Mouse (Mus musculus) G1E (cell line): Measurements from ENCODE around the gene Kcne2. TPM values are rescaled to one million over a fixed set of nuclear protein-coding genes. Genes with fewer than 3 reads are reported as not detected.

Source experiments
- ATAC-seq: 2 replicates; pipeline ENCODE4 v1.8.0; 2016; ENCODE audit warnings: mild to moderate bottlenecking; ENCODE audit not compliant: insufficient number of reproducible peaks, poor library complexity, low FRiP score, severe bottlenecking; ENCODE audit errors: extremely low read depth
- DNase-seq: peaks from one replicate; pipeline ENCODE4 v3.0.0; 2012; ENCODE audit warnings: low spot score
- H3K27me3 ChIP-seq: 2 replicates; pipeline ENCODE4 v1.6.1; 2012; ENCODE audit warnings: mild to moderate bottlenecking, low read length, inconsistent platforms; ENCODE audit not compliant: insufficient read depth
- H3K36me3 ChIP-seq: replicated peaks from 2 replicates; pipeline ENCODE3; 2012; ENCODE audit warnings: mild to moderate bottlenecking, inconsistent platforms
- H3K4me1 ChIP-seq: 2 replicates; pipeline ENCODE4 v1.6.1; 2012; ENCODE audit warnings: low read depth, low read length, inconsistent platforms, mixed read lengths; ENCODE audit not compliant: insufficient read depth
- H3K4me3 ChIP-seq: 2 replicates; pipeline ENCODE4 v1.5.1; 2012; ENCODE audit warnings: low read depth, mild to moderate bottlenecking, inconsistent platforms, low read length, moderate library complexity, mixed read lengths
- H3K9me3 ChIP-seq: replicated peaks from 2 replicates; pipeline ENCODE4 v1.6.1; 2012; ENCODE audit warnings: inconsistent platforms
- CTCF ChIP-seq: IDR thresholded peaks from 2 replicates; pipeline ENCODE4 v1.5.1; 2012; ENCODE audit warnings: low read depth, low read length, inconsistent platforms, mixed read lengths
- GATA1 ChIP-seq: IDR thresholded peaks from 2 replicates; pipeline ENCODE4 v1.6.1; 2012; ENCODE audit warnings: borderline replicate concordance, low read length, inconsistent platforms, mixed read lengths
- GATA2 ChIP-seq: IDR thresholded peaks from 2 replicates; pipeline ENCODE4 v1.6.1; 2012; ENCODE audit warnings: low read depth, low read length, inconsistent platforms, borderline replicate concordance
- POLR2AphosphoS5 ChIP-seq: IDR thresholded peaks from 2 replicates; pipeline ENCODE4 v1.6.1; 2012; ENCODE audit warnings: low read depth, low read length, inconsistent platforms; ENCODE audit not compliant: insufficient replicate concordance
- TAL1 ChIP-seq: conservative IDR thresholded peaks from 2 replicates; pipeline ENCODE4 v1.6.1; 2012; ENCODE audit warnings: low read depth, low read length, inconsistent platforms, mixed read lengths
- polyA plus RNA-seq: library from polyadenylated mRNA; stranded (reverse); fragments of >175 nt; gene quantifications from 2 replicates; pipeline ENCODE4 v1.2.3, GENCODE M21; 2012
- total RNA-seq, 2 experiments: library from RNA; stranded (forward) in 1 of 2; stranded (reverse) in 1 of 2; fragments of 200-1000 nt in 1 of 2; fragments of >200 nt in 1 of 2; fragmentation: Nextera tagmentation in 1 of 2; gene quantifications; 2 replicates each; pipeline ENCODE4 v1.2.3; 2014 to 2017

Gene Kcne2
- total and polyA plus RNA-seq, 3 experiments = 0.11 TPM; not detected in 2

DNA sequence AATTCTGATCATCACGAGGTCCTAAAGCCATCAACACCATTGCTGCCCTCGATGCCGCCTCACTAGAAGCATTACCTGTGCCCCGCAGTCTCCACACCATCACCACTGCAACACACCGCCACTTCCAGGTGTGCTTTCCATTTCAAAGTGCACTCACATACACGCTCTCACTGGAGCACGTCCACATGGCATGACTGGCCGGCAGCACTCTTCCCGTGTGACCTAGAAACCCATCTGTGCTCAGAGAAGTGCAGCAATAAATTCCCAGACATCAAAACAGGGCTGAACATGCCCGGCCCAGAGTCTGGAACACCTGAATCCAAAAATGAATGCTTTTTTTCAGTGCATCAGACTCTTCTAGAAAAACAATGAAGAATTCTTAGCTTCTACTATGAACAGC, 35.7 kb downstream of the Kcne2 start:
- no peak for TF ChIP-seq TAL1
- no peak for TF ChIP-seq GATA2
- TF ChIP-seq POLR2AphosphoS5 = no peak
- TF ChIP-seq GATA1 = no peak
- TF ChIP-seq CTCF = no peak
- ATAC-seq (no peak), DNase-seq (no peak)
- peaks cover 3% of the 10 kb centered on the region for H3K4me1 ChIP-seq
- no peaks in the 10 kb centered on the region for H3K36me3 ChIP-seq
- no peaks in the 10 kb centered on the region for H3K9me3 ChIP-seq
- peaks cover 67% of the 10 kb centered on the region for H3K27me3 ChIP-seq
- H3K4me3 ChIP-seq = no peak overlapping the region

GRCm38 (mm10) chr16:92330966-92331365, 38.8 kb downstream of the Kcne2 start:
- no peaks in the 10 kb centered on the region for H3K9me3 ChIP-seq
- H3K36me3 ChIP-seq = no peaks in the 10 kb centered on the region
- ATAC-seq (no peak), DNase-seq (no peak)
- peaks cover 15% of the 10 kb centered on the region for H3K4me1 ChIP-seq
- no peak overlapping the region for H3K4me3 ChIP-seq
- no peak for TF ChIP-seq TAL1
- TF ChIP-seq POLR2AphosphoS5 = no peak
- no peak for TF ChIP-seq CTCF
- no peak for TF ChIP-seq GATA1
- TF ChIP-seq GATA2 = no peak
- H3K27me3 ChIP-seq = peaks cover 67% of the 10 kb centered on the region

- Histone ChIP-seq H3K27me3 (peaks cover 42% of the 10 kb centered on the region), H3K4me3 (no peak overlapping the region), H3K9me3 (no peaks in the 10 kb centered on the region), H3K4me1 (peaks cover 35% of the 10 kb centered on the region), H3K36me3 (no peaks in the 10 kb centered on the region)
- DNase-seq (no peak), ATAC-seq (no peak)
- TF ChIP-seq GATA2 (no peak), GATA1 (no peak), POLR2AphosphoS5 (no peak), TAL1 (no peak), CTCF (no peak)
Measured at GRCm38 (mm10) chr16:92334600-92334999, 42.4 kb downstream of the Kcne2 start.

DNA sequence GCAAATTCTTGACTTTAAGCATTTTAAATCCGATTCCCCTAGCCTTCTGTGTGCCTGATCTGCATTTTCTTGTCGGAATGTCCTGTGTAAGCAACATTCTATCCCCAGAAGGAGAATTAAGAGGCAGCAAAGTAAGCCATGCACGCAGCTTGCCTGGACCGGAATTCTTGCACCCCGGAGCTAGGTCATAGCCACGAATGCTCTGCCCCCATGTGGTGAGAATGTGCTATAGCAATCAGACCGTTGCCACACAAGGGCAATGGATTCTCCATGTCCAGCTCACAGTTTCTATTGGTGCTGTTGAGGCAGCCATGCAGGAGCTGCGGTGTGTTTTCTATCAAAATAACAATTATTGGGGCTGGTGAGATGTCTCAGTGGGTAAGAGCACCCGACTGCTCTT, 44.1 kb downstream of the Kcne2 start:
- H3K27me3 ChIP-seq = peaks cover 30% of the 10 kb centered on the region
- TF ChIP-seq CTCF (peak; percentile 91), TAL1 (no peak)
- H3K4me3 ChIP-seq = no peak overlapping the region
- no peak for ATAC-seq
- H3K36me3 ChIP-seq = no peaks in the 10 kb centered on the region
- peaks cover 52% of the 10 kb centered on the region for H3K4me1 ChIP-seq
- H3K9me3 ChIP-seq = no peaks in the 10 kb centered on the region
- peak; percentile 46 for DNase-seq

DNA sequence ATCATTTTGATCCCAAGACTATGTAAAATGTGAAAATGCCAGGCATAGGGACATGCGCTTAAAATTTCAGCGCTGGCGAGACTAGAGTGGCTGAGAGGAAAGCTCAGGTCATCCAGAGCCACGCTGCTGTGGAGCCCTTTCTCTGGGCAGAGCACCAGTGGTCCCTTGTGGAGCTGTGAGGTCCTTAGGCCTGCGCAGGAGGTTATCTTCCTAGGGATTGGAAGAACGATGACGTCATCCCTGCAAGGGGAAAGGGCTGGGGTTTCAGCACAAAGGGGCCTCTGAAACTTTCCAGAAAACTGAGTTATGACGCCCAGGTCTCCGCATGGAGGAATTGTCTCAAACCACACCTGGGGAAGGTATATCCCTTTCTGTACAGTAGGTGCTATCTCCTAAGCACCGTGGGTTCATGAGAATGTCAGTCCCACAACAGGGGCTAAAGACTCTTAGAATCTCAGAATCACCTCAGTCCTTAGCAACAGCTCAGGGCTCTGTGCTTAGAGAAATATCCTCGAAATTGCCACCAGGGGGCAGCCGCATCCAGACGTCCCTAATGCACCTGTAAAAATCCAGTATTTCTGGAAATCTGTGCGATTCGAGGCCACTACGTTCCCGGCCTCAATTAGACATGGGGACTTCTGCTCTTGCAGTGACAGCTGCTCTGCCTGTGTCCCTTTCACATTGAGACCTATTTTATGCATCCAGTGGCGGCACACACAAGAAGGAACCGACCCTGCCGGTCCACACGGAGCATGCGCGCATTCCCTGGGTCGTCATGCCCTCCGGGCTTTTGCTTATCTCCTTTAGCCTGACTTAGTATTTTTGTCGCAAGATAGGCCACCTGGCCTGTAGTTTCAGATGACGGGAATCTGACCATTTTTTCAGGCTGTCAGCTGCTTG, 48.7 kb downstream of the Kcne2 start:
- peaks cover 66% of the 10 kb centered on the region for H3K4me1 ChIP-seq
- H3K36me3 ChIP-seq = no peaks in the 10 kb centered on the region
- H3K27me3 ChIP-seq = peaks cover 5% of the 10 kb centered on the region
- peak; percentile 86 for ATAC-seq
- TF ChIP-seq GATA1 (no peak), TAL1 (peak; percentile 81), POLR2AphosphoS5 (no peak), CTCF (peak; percentile 45)
- peak overlapping the region; percentile 64 for H3K4me3 ChIP-seq
- peak; percentile 81 for DNase-seq
- H3K9me3 ChIP-seq = no peaks in the 10 kb centered on the region

DNA sequence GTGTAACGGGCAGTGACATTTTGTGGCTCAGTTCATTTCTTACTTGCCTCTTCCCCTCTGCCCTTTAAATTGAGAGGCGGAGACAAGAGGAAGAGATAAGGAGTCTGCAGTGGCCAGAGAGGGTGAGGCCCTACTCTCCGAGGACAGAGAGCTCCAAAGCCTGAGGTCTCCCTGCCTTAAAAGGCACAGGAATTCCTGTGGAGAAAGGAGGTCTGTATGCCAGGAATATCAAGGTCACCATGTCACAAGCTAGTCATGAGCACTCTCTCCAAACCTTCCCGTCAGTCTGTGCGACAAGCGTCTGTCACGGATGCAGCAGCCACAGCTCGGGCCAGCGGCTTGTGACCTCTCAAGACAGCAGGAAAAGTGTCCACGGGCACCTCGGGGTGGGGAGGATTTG, 53.0 kb downstream of the Kcne2 start:
- H3K27me3 ChIP-seq = peaks cover 4% of the 10 kb centered on the region; the same call in 1 of the 2 replicates
- DNase-seq = no peak
- no peaks in the 10 kb centered on the region for H3K9me3 ChIP-seq
- TF ChIP-seq POLR2AphosphoS5 = no peak
- no peak for TF ChIP-seq TAL1
- no peak for TF ChIP-seq CTCF
- no peak for TF ChIP-seq GATA2
- TF ChIP-seq GATA1 = no peak
- peaks cover 55% of the 10 kb centered on the region for H3K4me1 ChIP-seq
- no peaks in the 10 kb centered on the region for H3K36me3 ChIP-seq
- peak overlapping the region; percentile 57; the same call in 1 of the 2 replicates for H3K4me3 ChIP-seq
- no peak for ATAC-seq
